Mouse (Mus musculus) CH12.LX (cell line): ENCODE data around the gene Olfr1111. TPM values are rescaled to one million over a fixed set of nuclear protein-coding genes. Genes with fewer than 3 reads are reported as not detected.

Source experiments
- DNase-seq: peaks from one replicate; pipeline ENCODE4 v3.0.0-alpha.2; 2013; ENCODE audit errors: extremely low read depth
- H3K27ac ChIP-seq: 2 replicates; pipeline ENCODE4 v1.5.1; 2012; ENCODE audit warnings: low read depth, mild to moderate bottlenecking, control low read depth, moderate library complexity; ENCODE audit not compliant: insufficient read depth
- H3K27me3 ChIP-seq: replicated peaks from 2 replicates; pipeline ENCODE3; 2012; ENCODE audit warnings: inconsistent platforms
- H3K36me3 ChIP-seq, 2 experiments: replicated peaks in 1 of 2; 2 replicates each; pipeline versions ENCODE3 to v1.6.1; 2012; ENCODE audit warnings: inconsistent platforms in 1 of 2, low read length in 1 of 2, mild to moderate bottlenecking in 1 of 2, mixed read lengths in 1 of 2, moderate library complexity in 1 of 2; ENCODE audit not compliant: control insufficient read depth in 1 of 2, insufficient read depth in 1 of 2
- H3K4me1 ChIP-seq, 2 experiments: 2 replicates each; pipeline ENCODE4 v1.6.1; 2012; ENCODE audit warnings: inconsistent platforms in 1 of 2, moderate library complexity in 1 of 2; ENCODE audit not compliant: insufficient read depth in 2 of 2, control insufficient read depth in 1 of 2
- H3K4me2 ChIP-seq: 2 replicates; pipeline ENCODE4 v1.6.1; 2012; ENCODE audit warnings: low read depth, mild to moderate bottlenecking, control low read depth; ENCODE audit not compliant: poor library complexity, insufficient read depth, severe bottlenecking
- H3K4me3 ChIP-seq, 3 experiments: fragments of 150-350 bp in 1 of 3; sonication (generic) in 1 of 3; replicated peaks in 1 of 3; 2 replicates each; pipeline versions ENCODE3 to v1.5.1; 2011 to 2012; ENCODE audit warnings: low read depth in 2 of 3, low read length in 2 of 3, mild to moderate bottlenecking in 2 of 3, moderate library complexity in 2 of 3, control low read depth in 1 of 3, improper control_type of control experiment in 1 of 3, inconsistent platforms in 1 of 3, mixed read lengths in 1 of 3; ENCODE audit not compliant: poor library complexity in 1 of 3
- H3K79me2 ChIP-seq: replicated peaks from 2 replicates; pipeline ENCODE4 v1.6.1; 2012; ENCODE audit warnings: mild to moderate bottlenecking, moderate library complexity; ENCODE audit not compliant: control insufficient read depth, poor library complexity, insufficient read depth, severe bottlenecking; ENCODE audit errors: extremely low read depth
- H3K9ac ChIP-seq: 2 replicates; pipeline ENCODE4 v1.6.1; 2012; ENCODE audit warnings: low read depth, mild to moderate bottlenecking, control low read depth, moderate library complexity; ENCODE audit not compliant: insufficient read depth
- H3K9me3 ChIP-seq: replicated peaks from 2 replicates; pipeline ENCODE3; 2012; ENCODE audit warnings: low read length, inconsistent platforms, mixed read lengths
- CHD1 ChIP-seq: IDR thresholded peaks from 2 replicates; pipeline ENCODE4 v1.6.1; 2012; ENCODE audit warnings: low read depth, low read length, improper control_type of control experiment, inconsistent platforms
- CHD2 ChIP-seq: IDR thresholded peaks from 2 replicates; pipeline ENCODE4 v1.6.1; 2011; ENCODE audit warnings: low read length, improper control_type of control experiment
- KAT2A ChIP-seq: IDR thresholded peaks from 2 replicates; pipeline ENCODE4 v1.6.1; 2012; ENCODE audit warnings: low read length, improper control_type of control experiment, inconsistent platforms; ENCODE audit not compliant: insufficient replicate concordance
- MAZ ChIP-seq: IDR thresholded peaks from 2 replicates; pipeline ENCODE4 v1.6.1; 2012; ENCODE audit warnings: low read depth, mild to moderate bottlenecking, inconsistent platforms, low read length, improper control_type of control experiment, moderate library complexity
- RAD21 ChIP-seq: IDR thresholded peaks from 2 replicates; pipeline ENCODE4 v1.6.1; 2011; ENCODE audit warnings: low read depth, mild to moderate bottlenecking, low read length, improper control_type of control experiment, moderate library complexity
- SIN3A ChIP-seq: IDR thresholded peaks from 2 replicates; pipeline ENCODE4 v1.6.1; 2012; ENCODE audit warnings: low read length, improper control_type of control experiment, inconsistent platforms
- USF2 ChIP-seq: conservative IDR thresholded peaks from 2 replicates; pipeline ENCODE4 v1.6.1; 2011; ENCODE audit warnings: low read depth, low read length, improper control_type of control experiment
- dilution Hi-C: fragments of 300-500 bp; cut with MboI; formaldehyde crosslinking; loops from 2 replicates; pipeline ENCODE4 v1.14.3; 2020; ENCODE audit warnings: low sequenced_read_pairs; ENCODE audit not compliant: extremely low pct_unique_long_range_greater_than_20kb, extremely low pct_ligation_motif_present
- in situ Hi-C: fragments of 300-500 bp; cut with MboI; formaldehyde crosslinking; loops from 3 replicates; pipeline ENCODE4 v1.14.3; 2019; ENCODE audit warnings: low sequenced_read_pairs, low pct_ligation_motif_present, low pct_unique_long_range_greater_than_20kb, mixed read lengths
- polyA plus RNA-seq: library from polyadenylated mRNA; unstranded; fragments of >175 nt; gene quantifications from 2 replicates; pipeline ENCODE4 v1.2.1, GENCODE M21; 2012; ENCODE audit warnings: low read depth; ENCODE audit not compliant: insufficient read length
- total RNA-seq, 2 experiments: library from RNA; depleted of rRNA; stranded (reverse); fragments of 300-350 nt in 1 of 2; fragments of >200 nt in 1 of 2; gene quantifications; 2 replicates each; pipeline ENCODE4 v1.2.3; 2012 to 2014

Gene Olfr1111
- total and polyA plus RNA-seq, 3 experiments: not detected

DNA sequence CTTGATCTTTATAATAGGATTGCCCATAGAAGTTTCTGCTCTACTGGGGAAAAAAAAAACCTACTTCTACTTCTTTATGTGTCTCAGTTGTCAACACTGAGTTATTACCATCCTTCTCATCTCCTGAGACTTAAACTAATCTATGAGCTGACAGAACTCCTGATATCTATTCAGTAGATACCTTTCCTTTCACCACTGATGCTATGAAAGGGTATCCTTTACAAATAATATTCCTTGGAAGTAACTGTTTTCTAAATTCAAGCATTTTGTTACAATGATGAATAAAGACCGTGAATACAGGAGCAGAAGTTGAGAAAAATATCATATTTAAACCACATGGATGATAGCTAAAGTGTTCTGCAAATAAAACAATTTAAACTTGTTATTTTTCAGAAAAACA, 12.2 kb downstream of the Olfr1111 start, which contains the start of gene Olfr1110:
TSS of gene Olfr1110 (minus strand) at position 101 of the 400 bp plus-strand sequence.
- Histone ChIP-seq H3K9ac (no peak within 1 kb of the TSS), H3K27ac (no peak within 1 kb of the TSS), H3K4me2 (no peak within 1 kb of the TSS), H3K9me3 (peaks cover 7% of the 10 kb centered on the region), H3K27me3 (no peaks in the 10 kb centered on the region), H3K4me3 (no peak within 1 kb of the TSS), H3K79me2 (no peaks in the 10 kb centered on the region), H3K4me1 (no peaks in the 10 kb centered on the region), H3K36me3 (no peaks in the 10 kb centered on the region)
- dilution Hi-C loops (no loop called here), in situ Hi-C loops (no loop called here)
- TF ChIP-seq KAT2A (no peak), CHD2 (no peak), SIN3A (no peak), CHD1 (no peak)
- DNase-seq: no peak

DNA sequence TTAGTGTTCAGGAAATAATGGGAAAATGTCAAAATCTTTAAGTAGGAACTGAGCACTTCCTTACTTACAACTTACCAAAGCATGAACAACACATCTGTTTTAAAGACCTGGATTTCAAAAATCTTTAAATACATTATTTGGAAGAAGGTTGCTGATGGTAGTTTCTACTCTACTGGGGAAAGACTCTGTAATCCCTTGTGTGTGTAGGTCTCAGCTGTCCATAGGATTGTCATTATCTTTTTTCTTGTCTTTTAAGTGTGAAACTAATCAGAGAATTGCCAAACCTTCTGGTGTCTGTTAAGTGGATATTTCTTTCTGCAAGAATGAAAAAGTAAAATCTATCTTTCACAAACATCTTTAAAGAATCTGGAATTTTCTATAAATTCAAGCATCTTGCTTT, 38.0 kb downstream of the Olfr1111 start, which contains the start of gene Olfr259:
TSS of gene Olfr259 (minus strand) at position 101 of the 400 bp plus-strand sequence.
- no peaks in the 10 kb centered on the region for H3K4me1 ChIP-seq
- dilution Hi-C loops (no loop called here), in situ Hi-C loops (no loop called here)
- H3K36me3 ChIP-seq: no peaks in the 10 kb centered on the region
- H3K9me3 ChIP-seq: peaks cover 15% of the 10 kb centered on the region
- H3K4me2 ChIP-seq: no peak within 1 kb of the TSS
- H3K79me2 ChIP-seq: no peaks in the 10 kb centered on the region
- no peak for DNase-seq
- no peak within 1 kb of the TSS for H3K9ac ChIP-seq
- H3K27ac ChIP-seq: no peak within 1 kb of the TSS
- TF ChIP-seq RAD21: no peak
- TF ChIP-seq MAZ: no peak
- TF ChIP-seq USF2: no peak
- H3K27me3 ChIP-seq: no peaks in the 10 kb centered on the region
- H3K4me3 ChIP-seq: no peak within 1 kb of the TSS

Other genes starting within 250 kb of the Olfr1111 start
- not detected in 2 replicates for gene Olfr1098, start 228.1 kb downstream of the Olfr1111 start, total RNA-seq (2012; rRNA removed)
- gene Olfr1098, start 228.1 kb downstream of the Olfr1111 start, total RNA-seq (2014; rRNA removed): not detected in 2 replicates
- gene Olfr1098, start 228.1 kb downstream of the Olfr1111 start, polyA plus RNA-seq: not detected in 2 replicates
- not detected in 2 replicates for gene Olfr1099, start 191.9 kb downstream of the Olfr1111 start, total RNA-seq (2012; rRNA removed)
- gene Olfr1099, start 191.9 kb downstream of the Olfr1111 start, total RNA-seq (2014; rRNA removed): not detected in 2 replicates
- not detected in 2 replicates for gene Olfr1099, start 191.9 kb downstream of the Olfr1111 start, polyA plus RNA-seq
- gene Olfr1100, start 172.7 kb downstream of the Olfr1111 start, total RNA-seq (2012; rRNA removed): not detected in 2 replicates
- gene Olfr1100, start 172.7 kb downstream of the Olfr1111 start, total RNA-seq (2014; rRNA removed): not detected in 2 replicates
- not detected in 2 replicates for gene Olfr1100, start 172.7 kb downstream of the Olfr1111 start, polyA plus RNA-seq
- gene Olfr1101, start 161.4 kb downstream of the Olfr1111 start, total RNA-seq (2012; rRNA removed): not detected in 2 replicates
- not detected in 2 replicates for gene Olfr1101, start 161.4 kb downstream of the Olfr1111 start, total RNA-seq (2014; rRNA removed)
- not detected in 2 replicates for gene Olfr1101, start 161.4 kb downstream of the Olfr1111 start, polyA plus RNA-seq
- gene Olfr1102, start 154.2 kb downstream of the Olfr1111 start, total RNA-seq (2012; rRNA removed): not detected in 2 replicates
- not detected in 2 replicates for gene Olfr1102, start 154.2 kb downstream of the Olfr1111 start, total RNA-seq (2014; rRNA removed)
- not detected in 2 replicates for gene Olfr1102, start 154.2 kb downstream of the Olfr1111 start, polyA plus RNA-seq
- not detected in 2 replicates for gene Olfr1104, start 125.5 kb downstream of the Olfr1111 start, total RNA-seq (2012; rRNA removed)
- not detected in 2 replicates for gene Olfr1104, start 125.5 kb downstream of the Olfr1111 start, total RNA-seq (2014; rRNA removed)
- gene Olfr1104, start 125.5 kb downstream of the Olfr1111 start, polyA plus RNA-seq: not detected in 2 replicates
- not detected in 2 replicates for gene Olfr1105, start 116.1 kb downstream of the Olfr1111 start, total RNA-seq (2012; rRNA removed)
- gene Olfr1105, start 116.1 kb downstream of the Olfr1111 start, total RNA-seq (2014; rRNA removed): not detected in 2 replicates
- not detected in 2 replicates for gene Olfr1105, start 116.1 kb downstream of the Olfr1111 start, polyA plus RNA-seq
- not detected in 2 replicates for gene Olfr1106, start 100.4 kb downstream of the Olfr1111 start, total RNA-seq (2012; rRNA removed)
- gene Olfr1106, start 100.4 kb downstream of the Olfr1111 start, total RNA-seq (2014; rRNA removed): not detected in 2 replicates
- gene Olfr1106, start 100.4 kb downstream of the Olfr1111 start, polyA plus RNA-seq: not detected in 2 replicates
- gene Olfr1107, start 76.8 kb downstream of the Olfr1111 start, total RNA-seq (2012; rRNA removed): not detected in 2 replicates
- gene Olfr1107, start 76.8 kb downstream of the Olfr1111 start, total RNA-seq (2014; rRNA removed): not detected in 2 replicates
- not detected in 2 replicates for gene Olfr1107, start 76.8 kb downstream of the Olfr1111 start, polyA plus RNA-seq
- not detected in 2 replicates for gene Olfr1109, start 56.6 kb downstream of the Olfr1111 start, total RNA-seq (2012; rRNA removed)
- not detected in 2 replicates for gene Olfr1109, start 56.6 kb downstream of the Olfr1111 start, total RNA-seq (2014; rRNA removed)
- not detected in 2 replicates for gene Olfr1109, start 56.6 kb downstream of the Olfr1111 start, polyA plus RNA-seq
- not detected in 2 replicates for gene Olfr259, start 38.1 kb downstream of the Olfr1111 start, total RNA-seq (2012; rRNA removed)
- not detected in 2 replicates for gene Olfr259, start 38.1 kb downstream of the Olfr1111 start, total RNA-seq (2014; rRNA removed)
- gene Olfr259, start 38.1 kb downstream of the Olfr1111 start, polyA plus RNA-seq: not detected in 2 replicates
- not detected in 2 replicates for gene Olfr1110, start 12.3 kb downstream of the Olfr1111 start, total RNA-seq (2012; rRNA removed)
- gene Olfr1110, start 12.3 kb downstream of the Olfr1111 start, total RNA-seq (2014; rRNA removed): not detected in 2 replicates
- not detected in 2 replicates for gene Olfr1110, start 12.3 kb downstream of the Olfr1111 start, polyA plus RNA-seq
- not detected in 2 replicates for gene Olfr1112, start 35.2 kb upstream of the Olfr1111 start, total RNA-seq (2012; rRNA removed)
- gene Olfr1112, start 35.2 kb upstream of the Olfr1111 start, total RNA-seq (2014; rRNA removed): not detected in 2 replicates
- gene Olfr1112, start 35.2 kb upstream of the Olfr1111 start, polyA plus RNA-seq: not detected in 2 replicates
- not detected in 2 replicates for gene Olfr1113, start 56.3 kb upstream of the Olfr1111 start, total RNA-seq (2012; rRNA removed)
- not detected in 2 replicates for gene Olfr1113, start 56.3 kb upstream of the Olfr1111 start, total RNA-seq (2014; rRNA removed)
- gene Olfr1113, start 56.3 kb upstream of the Olfr1111 start, polyA plus RNA-seq: not detected in 2 replicates
- gene Olfr1115, start 95.4 kb upstream of the Olfr1111 start, total RNA-seq (2012; rRNA removed): not detected in 2 replicates
- gene Olfr1115, start 95.4 kb upstream of the Olfr1111 start, total RNA-seq (2014; rRNA removed): not detected in 2 replicates
- gene Olfr1115, start 95.4 kb upstream of the Olfr1111 start, polyA plus RNA-seq: not detected in 2 replicates
- gene Olfr1116, start 114.9 kb upstream of the Olfr1111 start, total RNA-seq (2012; rRNA removed): not detected in 2 replicates
- gene Olfr1116, start 114.9 kb upstream of the Olfr1111 start, total RNA-seq (2014; rRNA removed): not detected in 2 replicates
- not detected in 2 replicates for gene Olfr1116, start 114.9 kb upstream of the Olfr1111 start, polyA plus RNA-seq
- not detected in 2 replicates for gene Olfr1118, start 155.0 kb upstream of the Olfr1111 start, total RNA-seq (2012; rRNA removed)
- gene Olfr1118, start 155.0 kb upstream of the Olfr1111 start, total RNA-seq (2014; rRNA removed): not detected in 2 replicates
- not detected in 2 replicates for gene Olfr1118, start 155.0 kb upstream of the Olfr1111 start, polyA plus RNA-seq
- gene Olfr1120, start 202.2 kb upstream of the Olfr1111 start, total RNA-seq (2012; rRNA removed): not detected in 2 replicates
- gene Olfr1120, start 202.2 kb upstream of the Olfr1111 start, total RNA-seq (2014; rRNA removed): not detected in 2 replicates
- gene Olfr1120, start 202.2 kb upstream of the Olfr1111 start, polyA plus RNA-seq: not detected in 2 replicates
- gene Olfr1121, start 217.3 kb upstream of the Olfr1111 start, total RNA-seq (2012; rRNA removed): not detected in 2 replicates
- not detected in 2 replicates for gene Olfr1121, start 217.3 kb upstream of the Olfr1111 start, total RNA-seq (2014; rRNA removed)
- gene Olfr1121, start 217.3 kb upstream of the Olfr1111 start, polyA plus RNA-seq: not detected in 2 replicates
- not detected in 2 replicates for gene Olfr1122, start 233.2 kb upstream of the Olfr1111 start, total RNA-seq (2012; rRNA removed)
- not detected in 2 replicates for gene Olfr1122, start 233.2 kb upstream of the Olfr1111 start, total RNA-seq (2014; rRNA removed)
- gene Olfr1122, start 233.2 kb upstream of the Olfr1111 start, polyA plus RNA-seq: not detected in 2 replicates